Comparison of ENCODE assay signal across 12 mouse cellular contexts in the genomic region with DNA sequence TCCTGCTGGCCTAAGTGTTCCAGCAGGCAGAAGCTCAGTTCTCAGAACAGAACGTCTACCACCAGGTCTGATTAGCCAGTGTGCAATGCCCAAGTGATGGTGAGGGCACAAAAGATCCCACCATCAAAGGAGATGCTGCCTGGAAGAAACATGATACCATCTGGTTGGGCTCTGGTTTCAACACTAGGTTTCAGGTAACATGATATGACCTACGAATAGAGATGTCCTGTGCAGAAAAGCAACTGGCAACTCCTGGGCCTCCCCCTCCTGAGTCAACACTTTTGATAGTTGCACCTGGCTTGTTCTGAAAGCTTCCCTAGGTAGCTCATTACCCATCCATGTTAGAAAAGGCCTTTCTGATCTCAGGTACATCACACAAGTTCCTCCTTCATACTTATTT.
"Had no signal": no experiment of that assay in that cellular context is flagged by ENCODE, and none has a peak within 500 bp of the region (broad histone marks: within the 10 kb centered on the region; RNA-seq: fewer than 3 reads in every experiment).

No protein-coding gene starts in this region.

- H3K36me3 ChIP-seq: limb, embryonic 15.5 days; midbrain, embryonic 12.5 days had no signal

- H3K4me3 ChIP-seq: left cerebral cortex, adult 2 months; limb, embryonic 15.5 days; midbrain, embryonic 12.5 days had no signal

- ATAC-seq: midbrain, embryonic 16.5 days had no signal

- H3K27me3 ChIP-seq: limb, embryonic 15.5 days; midbrain, embryonic 12.5 days had no signal

- H3K4me2 ChIP-seq: limb, embryonic 15.5 days; midbrain, embryonic 12.5 days had no signal

- H3K9me3 ChIP-seq: limb, embryonic 15.5 days; midbrain, embryonic 12.5 days had no signal

- DNase-seq: kidney, adult 8-10 months; kidney, postnatal 10 days; kidney, postnatal 4 days; lung, adult 18-20 months; lung, postnatal 36 days; right cerebral cortex, postnatal 14 days; thymus, postnatal 36 days had no signal

- H3K27ac ChIP-seq: left cerebral cortex, adult 2 months; limb, embryonic 15.5 days; liver, embryonic 14.5 days; midbrain, embryonic 12.5 days had no signal

- H3K9ac ChIP-seq: limb, embryonic 15.5 days; liver, embryonic 14.5 days; midbrain, embryonic 12.5 days had no signal
